Mouse (Mus musculus) monocyte, adult 59 days (primary cell): ENCODE data around the gene Olfr911-ps1. TPM values are rescaled to one million over a fixed set of nuclear protein-coding genes. Genes with fewer than 3 reads are reported as not detected.

Experiments
- total RNA-seq, 2 experiments: library from RNA; stranded (reverse); gene quantifications; one replicate each; pipeline ENCODE4 v1.2.4; 2023

The Olfr911-ps1 gene
- total RNA-seq = not detected

GRCm38 (mm10) chr9:38521280-38521679, at the start of gene Olfr911-ps1:
Gene Olfr911-ps1, plus strand, starts transcription at chr9:38521580.

GRCm38 (mm10) chr9:38486785-38487184, 34.6 kb upstream of the Olfr911-ps1 start, which contains the start of gene Olfr906:
Gene Olfr906, plus strand, starts transcription at chr9:38487085.

GRCm38 (mm10) chr9:38495501-38495900, 25.9 kb upstream of the Olfr911-ps1 start, which contains the start of gene Olfr907:
Gene Olfr907, plus strand, starts transcription at chr9:38495801.

GRCm38 (mm10) chr9:38537549-38537948, 16.2 kb downstream of the Olfr911-ps1 start, which contains the start of gene Olfr910:
Gene Olfr910, plus strand, starts transcription at chr9:38537849.

Other genes with a start within 250 kb of the Olfr911-ps1 start
- gene Olfr896-ps1, start 230.5 kb upstream of the Olfr911-ps1 start, total RNA-seq = not detected
- gene Olfr25, start 192.5 kb upstream of the Olfr911-ps1 start, total RNA-seq = not detected
- not detected for gene Olfr898, start 173.2 kb upstream of the Olfr911-ps1 start, total RNA-seq
- gene Olfr250, start 154.7 kb upstream of the Olfr911-ps1 start, total RNA-seq = not detected
- not detected for gene Olfr251, start 144.5 kb upstream of the Olfr911-ps1 start, total RNA-seq
- not detected for gene Olfr147, start 119.9 kb upstream of the Olfr911-ps1 start, total RNA-seq
- not detected for gene Olfr901, start 92.1 kb upstream of the Olfr911-ps1 start, total RNA-seq
- not detected for gene Olfr902, start 73.9 kb upstream of the Olfr911-ps1 start, total RNA-seq
- gene Olfr904, start 58.4 kb upstream of the Olfr911-ps1 start, total RNA-seq = not detected
- not detected for gene Olfr905, start 50.5 kb upstream of the Olfr911-ps1 start, total RNA-seq
- gene Olfr906, start 34.5 kb upstream of the Olfr911-ps1 start, total RNA-seq = not detected
- not detected for gene Olfr907, start 25.8 kb upstream of the Olfr911-ps1 start, total RNA-seq
- not detected for gene Olfr910, start 16.3 kb downstream of the Olfr911-ps1 start, total RNA-seq
- not detected for gene Olfr912, start 58.6 kb downstream of the Olfr911-ps1 start, total RNA-seq
- not detected for gene Olfr913, start 71.2 kb downstream of the Olfr911-ps1 start, total RNA-seq
- gene Olfr914, start 83.5 kb downstream of the Olfr911-ps1 start, total RNA-seq = not detected
- not detected for gene Olfr916, start 138.3 kb downstream of the Olfr911-ps1 start, total RNA-seq
- gene Olfr917, start 144.3 kb downstream of the Olfr911-ps1 start, total RNA-seq = not detected
- not detected for gene Olfr918, start 153.0 kb downstream of the Olfr911-ps1 start, total RNA-seq
- not detected for gene Olfr919, start 182.1 kb downstream of the Olfr911-ps1 start, total RNA-seq
- gene Vwa5a, start 196.7 kb downstream of the Olfr911-ps1 start, total RNA-seq = 10 to 100 TPM; 72.6 to 77.7 TPM
- under 1 TPM; 0.67 to 0.84 TPM for gene Olfr920, start 230.7 kb downstream of the Olfr911-ps1 start, total RNA-seq